Mouse (Mus musculus) limb, embryonic 13.5 days (tissue): ENCODE data around the gene Mtfr1l. TPM values are rescaled to one million over a fixed set of nuclear protein-coding genes. Genes with fewer than 3 reads are reported as not detected.

Experiments
- ATAC-seq: fragments of 200-750 bp; cut with Nextera tagmentation; 2 replicates; pipeline ENCODE4 v1.8.0; 2017; ENCODE audit warnings: low read depth, moderate number of reproducible peaks, moderate TSS enrichment; ENCODE audit not compliant: low FRiP score
- H3K27ac ChIP-seq: fragments of 300-500 bp; sonication (generic); 2 replicates; pipeline ENCODE4 v1.5.1; 2015; ENCODE audit warnings: inconsistent platforms, mild to moderate bottlenecking, moderate library complexity
- H3K27me3 ChIP-seq: fragments of 300-500 bp; sonication (generic); 2 replicates; pipeline ENCODE4 v1.6.1; 2015; ENCODE audit warnings: mild to moderate bottlenecking, inconsistent platforms
- H3K36me3 ChIP-seq: fragments of 300-500 bp; sonication (generic); 2 replicates; pipeline ENCODE4 v1.6.1; 2015; ENCODE audit warnings: inconsistent platforms, mild to moderate bottlenecking, moderate library complexity
- H3K4me1 ChIP-seq: fragments of 300-500 bp; sonication (generic); 2 replicates; pipeline ENCODE4 v1.6.1; 2015; ENCODE audit warnings: inconsistent platforms
- H3K4me2 ChIP-seq: fragments of 300-500 bp; sonication (generic); replicated peaks from 2 replicates; pipeline ENCODE4 v1.6.1; 2015; ENCODE audit warnings: inconsistent platforms, mild to moderate bottlenecking, moderate library complexity
- H3K4me3 ChIP-seq: fragments of 300-500 bp; sonication (generic); 2 replicates; pipeline ENCODE4 v1.5.1; 2015; ENCODE audit warnings: moderate library complexity, mild to moderate bottlenecking, inconsistent platforms
- H3K9ac ChIP-seq: fragments of 300-500 bp; sonication (generic); 2 replicates; pipeline ENCODE4 v1.6.1; 2015; ENCODE audit warnings: mild to moderate bottlenecking, inconsistent platforms
- H3K9me3 ChIP-seq: fragments of 300-500 bp; sonication (generic); 2 replicates; pipeline ENCODE4 v1.6.1; 2016; ENCODE audit warnings: inconsistent platforms
- WGBS: fragments of 180-500 bp; shearing (Covaris S2); methylation state at CpG from one replicate; pipeline ENCODE4 v1.1.7; 2015; 5-methylcytosine and 5-hydroxymethylcytosine counted together
- polyA plus RNA-seq: library from polyadenylated mRNA; unstranded; fragments of >200 nt; fragmentation: Nextera tagmentation; extraction: Ambion mirVana; gene quantifications from 2 replicates; pipeline ENCODE4 v1.2.1, GENCODE M21; 2015

Gene Mtfr1l
- 131 and 132 TPM in 2 replicates for polyA plus RNA-seq

DNA sequence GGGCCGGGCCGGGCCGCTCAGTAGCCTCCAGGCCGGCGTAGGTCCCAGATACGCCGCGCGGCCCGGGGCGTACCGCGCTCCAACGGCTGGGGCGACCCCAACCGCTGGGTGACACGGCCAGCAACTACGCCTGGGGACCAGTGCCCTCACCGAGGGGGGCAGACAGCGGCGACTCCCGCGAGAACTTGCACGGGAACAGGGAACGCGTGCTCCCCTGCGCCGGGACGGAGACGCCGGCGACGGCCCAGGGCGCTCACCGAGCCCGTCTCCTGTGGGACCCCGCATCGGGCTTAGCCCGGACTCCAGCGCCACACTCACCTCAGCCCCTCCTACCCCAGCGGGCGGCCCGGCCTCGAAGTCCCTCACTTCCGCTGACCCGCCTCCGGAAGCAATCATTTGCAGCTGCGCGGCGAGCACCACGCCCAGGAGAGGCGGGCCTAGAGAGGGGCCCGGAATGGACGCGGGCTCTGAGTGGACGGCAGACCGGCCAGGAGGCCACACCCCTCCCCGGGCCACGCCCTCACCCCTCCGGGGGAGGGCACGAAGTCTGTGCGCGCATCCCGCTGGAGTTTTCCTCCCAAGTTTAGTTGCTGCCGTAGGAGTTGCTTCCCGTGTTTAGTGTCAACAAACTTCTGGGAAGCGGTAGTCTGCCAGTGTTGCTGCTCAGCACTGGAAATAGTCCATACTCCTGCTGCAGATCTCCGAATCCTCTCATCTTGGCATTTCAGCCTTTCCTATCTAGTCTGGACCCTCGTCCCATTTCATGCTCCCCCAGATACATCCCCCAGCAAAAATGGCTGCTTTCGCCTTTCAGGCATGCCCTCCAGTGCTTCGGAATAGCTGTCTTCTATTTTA lies at the start of gene Mtfr1l:
Mtfr1l (minus strand) TSS at position 456 of the 855 bp plus-strand sequence.
- WGBS, result under 1% methylated on average over 71 of the region's 71 CpGs
- no peaks in the 10 kb centered on the region for H3K9me3 ChIP-seq
- peak; percentile 99 for ATAC-seq
- peaks cover 40% of the 10 kb centered on the region for H3K36me3 ChIP-seq
- peaks cover 30% of the 10 kb centered on the region for H3K4me1 ChIP-seq
- H3K9ac ChIP-seq, result peak within 1 kb of the TSS; percentile 93
- peak within 1 kb of the TSS; percentile 81 for H3K27ac ChIP-seq
- peak within 1 kb of the TSS; percentile 98 for H3K4me2 ChIP-seq
- no peaks in the 10 kb centered on the region for H3K27me3 ChIP-seq
- peak within 1 kb of the TSS; percentile 96 for H3K4me3 ChIP-seq

DNA sequence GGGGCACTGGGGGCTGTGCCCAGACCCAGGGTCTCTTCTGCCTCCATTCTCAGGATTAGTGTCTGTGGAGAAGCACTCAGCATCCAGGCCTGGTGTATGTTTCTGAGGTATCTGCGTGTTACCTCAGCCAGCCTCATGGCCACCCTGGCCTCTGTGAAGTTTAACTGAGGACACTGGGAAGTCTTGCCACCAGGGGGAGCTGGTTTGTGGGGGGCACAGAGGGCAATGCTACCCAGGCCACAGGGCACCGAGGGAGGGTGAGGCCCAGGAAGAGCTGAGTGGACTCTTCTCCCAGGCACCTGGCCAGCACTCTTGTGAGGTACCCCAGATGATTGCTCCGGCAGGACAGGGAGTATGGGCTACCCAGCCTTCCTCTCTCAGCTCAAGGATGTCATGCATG lies 48.3 kb upstream of the Mtfr1l start:
- no peak for ATAC-seq
- WGBS, result 58% methylated on average over 3 of the region's 3 CpGs
- Histone ChIP-seq H3K9me3 (no peaks in the 10 kb centered on the region), H3K27me3 (0 out of 2 replicates have a peak, but pooled peaks cover 3% of the 10 kb centered on the region), H3K4me1 (peaks cover 26% of the 10 kb centered on the region), H3K9ac (no peak overlapping the region), H3K36me3 (no peaks in the 10 kb centered on the region), H3K4me2 (no peak overlapping the region), H3K4me3 (no peak overlapping the region), H3K27ac (no peak overlapping the region)

DNA sequence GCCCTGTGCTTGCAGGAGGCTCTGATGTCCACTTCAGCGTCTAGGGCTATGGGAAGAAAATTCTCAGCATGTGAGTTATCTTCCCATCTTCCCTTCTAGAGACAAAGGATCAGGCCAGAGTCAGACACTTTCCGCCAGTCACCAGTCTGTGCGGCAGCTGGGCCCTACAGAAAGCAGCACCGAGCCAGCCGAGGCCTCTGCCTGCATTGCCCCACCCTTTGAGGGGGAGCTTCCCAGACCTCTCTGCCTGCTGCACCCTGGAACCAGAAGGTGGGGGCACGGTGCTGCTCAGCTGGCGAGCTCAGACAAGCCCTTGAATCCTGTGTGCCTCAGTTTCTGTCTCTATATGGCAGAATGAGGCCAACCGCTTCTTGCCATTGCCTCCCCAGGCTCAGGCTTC lies 46.2 kb upstream of the Mtfr1l start:
- Histone ChIP-seq H3K4me3 (no peak overlapping the region), H3K9me3 (no peaks in the 10 kb centered on the region), H3K9ac (no peak overlapping the region), H3K36me3 (no peaks in the 10 kb centered on the region), H3K27ac (no peak overlapping the region), H3K4me1 (peaks cover 26% of the 10 kb centered on the region), H3K4me2 (no peak overlapping the region), H3K27me3 (0 out of 2 replicates have a peak, but pooled peaks cover 3% of the 10 kb centered on the region)
- ATAC-seq, result no peak
- 63% methylated on average over 8 of the region's 8 CpGs for WGBS

DNA sequence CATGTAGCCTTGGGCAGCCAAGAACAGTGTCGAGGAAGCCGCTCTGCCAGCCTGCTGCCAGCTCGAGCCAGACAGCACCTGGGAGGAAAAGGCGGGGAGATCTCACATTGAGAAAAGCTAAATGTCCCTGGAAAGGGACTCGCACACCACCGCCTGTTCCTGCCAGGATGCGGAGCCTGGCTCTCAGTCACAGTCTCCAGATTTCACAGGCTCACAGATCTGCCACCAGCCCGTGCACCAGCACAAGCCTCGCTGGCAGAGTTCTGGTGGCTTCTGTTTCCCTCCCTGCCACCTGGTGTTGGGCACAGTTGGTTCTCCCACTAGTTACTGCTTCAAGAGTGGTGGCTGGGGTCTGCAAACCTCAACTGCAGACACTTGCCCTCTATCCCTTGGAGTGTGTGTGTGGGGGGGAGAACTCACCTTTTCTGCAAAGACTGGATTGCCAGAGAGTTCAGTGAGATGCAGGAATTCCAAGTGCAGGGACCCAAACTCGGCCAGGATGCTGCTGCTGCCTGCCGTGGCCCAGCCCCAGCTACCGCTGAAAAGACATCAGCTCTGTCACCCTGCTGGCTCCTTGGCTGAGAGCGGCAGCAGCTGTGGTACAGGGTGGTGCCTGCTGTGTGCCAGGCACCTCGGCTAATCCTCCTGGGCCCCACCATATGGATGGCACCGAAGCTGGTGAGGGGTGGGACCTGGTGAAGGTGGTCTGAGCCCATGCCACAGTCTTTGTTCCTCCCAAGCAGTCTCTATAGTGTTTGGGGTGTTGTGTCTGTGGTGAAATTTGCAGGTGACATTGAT lies 45.4 kb upstream of the Mtfr1l start:
- Histone ChIP-seq H3K9me3 (no peaks in the 10 kb centered on the region), H3K4me1 (peaks cover 26% of the 10 kb centered on the region), H3K4me3 (no peak overlapping the region), H3K9ac (no peak overlapping the region), H3K27me3 (0 out of 2 replicates have a peak, but pooled peaks cover 3% of the 10 kb centered on the region), H3K27ac (no peak overlapping the region), H3K4me2 (no peak overlapping the region), H3K36me3 (no peaks in the 10 kb centered on the region)
- ATAC-seq, result no peak
- WGBS, result 77% methylated on average over 15 of the region's 15 CpGs

DNA sequence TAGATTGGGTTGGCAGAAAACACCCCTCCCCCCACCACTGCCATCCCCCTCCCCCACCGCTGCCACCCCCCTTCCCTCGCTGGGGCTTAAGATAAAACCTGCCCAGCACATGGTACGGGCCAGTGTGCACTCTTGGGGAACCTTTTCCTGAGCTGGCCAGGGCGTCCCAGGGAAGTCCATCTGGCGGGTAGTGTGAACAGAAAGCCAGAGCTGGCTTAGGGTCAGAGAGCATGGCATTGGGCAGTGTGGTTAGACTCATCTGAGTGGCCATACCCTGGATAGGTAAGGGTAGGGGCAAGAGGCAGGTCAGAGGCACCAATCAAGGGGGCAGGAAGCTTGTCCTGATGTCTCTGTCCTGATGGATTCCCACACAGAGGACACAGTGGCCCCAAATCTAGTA lies 44.4 kb upstream of the Mtfr1l start:
- Histone ChIP-seq H3K4me2 (peak overlapping the region; percentile 53), H3K27ac (peak overlapping the region; percentile 15; the same call in 1 of the 2 replicates), H3K4me3 (no peak overlapping the region), H3K9me3 (no peaks in the 10 kb centered on the region), H3K9ac (peak overlapping the region; percentile 43; the same call in 1 of the 2 replicates), H3K4me1 (peaks cover 26% of the 10 kb centered on the region), H3K36me3 (no peaks in the 10 kb centered on the region), H3K27me3 (0 out of 2 replicates have a peak, but pooled peaks cover 3% of the 10 kb centered on the region)
- peak; percentile 20; the same call in 1 of the 2 replicates for ATAC-seq
- whole genome bisulfite sequencing, result 9% methylated on average over 5 of the region's 5 CpGs

DNA sequence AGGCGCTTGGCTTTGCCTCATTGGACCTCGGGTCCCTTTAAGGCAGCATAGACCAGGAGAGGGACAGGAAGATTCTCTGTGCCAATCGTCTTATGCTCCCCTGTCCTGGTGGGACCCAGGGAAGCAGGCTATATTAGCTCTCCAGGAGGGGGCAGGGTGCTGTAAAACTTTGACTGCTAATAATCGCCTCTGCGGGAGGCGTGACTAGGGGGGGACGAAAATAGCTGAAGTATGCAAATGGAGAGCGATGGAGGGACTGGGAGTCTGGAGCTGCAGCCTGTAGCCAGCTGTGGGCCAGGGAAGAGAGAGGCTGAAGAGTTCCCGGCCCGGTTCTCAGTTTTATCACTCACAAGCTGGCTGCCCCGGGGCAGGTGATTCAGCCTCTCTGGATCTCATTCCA lies 44.0 kb upstream of the Mtfr1l start:
- Histone ChIP-seq H3K9me3 (no peaks in the 10 kb centered on the region), H3K4me2 (peak overlapping the region; percentile 53), H3K9ac (peak overlapping the region; percentile 43; the same call in 1 of the 2 replicates), H3K36me3 (no peaks in the 10 kb centered on the region), H3K4me1 (peaks cover 26% of the 10 kb centered on the region), H3K4me3 (peak overlapping the region; percentile 8; the same call in 1 of the 2 replicates), H3K27me3 (0 out of 2 replicates have a peak, but pooled peaks cover 3% of the 10 kb centered on the region), H3K27ac (peak overlapping the region; percentile 15; the same call in 1 of the 2 replicates)
- peak; percentile 48; the same call in 1 of the 2 replicates for ATAC-seq
- 5% methylated on average over 11 of the region's 11 CpGs for WGBS

DNA sequence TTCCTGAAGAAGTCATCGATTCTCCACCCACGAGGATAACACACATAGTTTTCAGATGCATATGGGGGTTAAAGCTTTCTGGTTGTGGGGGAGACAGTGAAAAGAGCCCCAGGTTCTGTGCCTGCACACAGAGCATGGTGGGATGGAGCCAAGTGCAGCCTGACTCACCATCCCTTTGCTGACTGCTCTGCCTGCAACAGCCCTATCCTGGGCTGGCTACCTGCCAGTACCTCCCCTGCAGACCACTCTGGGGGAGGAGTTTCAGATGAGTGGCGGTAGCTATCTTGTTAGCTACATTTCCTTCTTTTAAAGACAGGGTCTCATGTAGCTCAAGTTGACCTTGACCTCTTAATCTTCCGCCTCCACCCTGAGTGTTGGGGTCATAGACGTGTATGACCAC lies 43.2 kb upstream of the Mtfr1l start:
- WGBS, result 54% methylated on average over 5 of the region's 5 CpGs
- ATAC-seq, result no peak
- no peaks in the 10 kb centered on the region for H3K9me3 ChIP-seq
- H3K9ac ChIP-seq, result no peak overlapping the region
- H3K27ac ChIP-seq, result no peak overlapping the region
- H3K4me1 ChIP-seq, result peaks cover 26% of the 10 kb centered on the region
- H3K4me2 ChIP-seq, result peak overlapping the region; percentile 53
- H3K27me3 ChIP-seq, result 0 out of 2 replicates have a peak, but pooled peaks cover 3% of the 10 kb centered on the region
- H3K36me3 ChIP-seq, result no peaks in the 10 kb centered on the region
- no peak overlapping the region for H3K4me3 ChIP-seq

DNA sequence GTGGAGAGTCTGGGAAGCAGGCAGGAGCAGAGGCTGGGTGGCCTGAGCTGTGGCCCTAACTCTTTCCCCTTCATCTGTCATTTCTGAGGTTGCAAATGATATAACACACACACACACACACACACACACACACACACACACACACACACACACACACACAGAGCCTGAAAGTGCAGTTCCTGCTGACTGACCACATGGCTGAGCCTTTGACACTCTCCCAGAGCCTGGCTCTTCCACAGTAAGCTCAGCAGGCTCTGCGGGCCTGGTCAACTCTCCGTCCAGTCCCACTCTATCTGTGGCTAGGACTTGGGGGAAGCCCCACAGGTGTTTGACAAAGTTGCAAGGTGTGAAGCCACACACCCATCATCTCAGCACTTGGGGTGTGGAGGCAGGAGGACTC lies 42.1 kb upstream of the Mtfr1l start:
- 61% methylated on average over 2 of the region's 2 CpGs for WGBS
- H3K4me1 ChIP-seq, result peaks cover 26% of the 10 kb centered on the region
- no peaks in the 10 kb centered on the region for H3K36me3 ChIP-seq
- no peak overlapping the region for H3K4me3 ChIP-seq
- no peak overlapping the region for H3K4me2 ChIP-seq
- ATAC-seq, result no peak
- H3K27ac ChIP-seq, result no peak overlapping the region
- 0 out of 2 replicates have a peak, but pooled peaks cover 3% of the 10 kb centered on the region for H3K27me3 ChIP-seq
- no peaks in the 10 kb centered on the region for H3K9me3 ChIP-seq
- no peak overlapping the region for H3K9ac ChIP-seq

DNA sequence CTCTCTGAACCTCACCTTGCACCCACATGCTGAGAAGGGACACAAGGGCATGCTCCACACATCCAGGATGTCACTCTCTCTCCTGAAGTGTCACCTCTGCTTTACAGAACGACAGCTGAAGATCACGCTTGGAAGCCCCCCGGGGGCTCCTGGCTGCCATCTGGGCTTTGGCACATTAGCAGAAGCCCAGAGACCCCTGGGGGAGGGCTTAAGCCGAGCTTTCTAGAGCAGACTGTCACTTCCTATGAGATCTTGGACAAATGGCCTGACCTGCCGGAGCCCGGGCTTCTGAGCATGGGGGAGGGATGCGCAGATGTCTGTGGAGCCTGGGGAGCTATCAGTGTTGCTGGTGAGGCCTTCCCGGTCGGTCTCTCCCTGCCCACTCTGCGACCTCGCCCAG lies 40.3 kb upstream of the Mtfr1l start:
- no peak overlapping the region for H3K4me3 ChIP-seq
- H3K9ac ChIP-seq, result no peak overlapping the region
- H3K4me2 ChIP-seq, result no peak overlapping the region
- H3K27ac ChIP-seq, result no peak overlapping the region
- no peaks in the 10 kb centered on the region for H3K27me3 ChIP-seq
- H3K9me3 ChIP-seq, result no peaks in the 10 kb centered on the region
- H3K4me1 ChIP-seq, result peaks cover 20% of the 10 kb centered on the region
- no peak for ATAC-seq
- H3K36me3 ChIP-seq, result no peaks in the 10 kb centered on the region
- 34% methylated on average over 11 of the region's 11 CpGs for WGBS

DNA sequence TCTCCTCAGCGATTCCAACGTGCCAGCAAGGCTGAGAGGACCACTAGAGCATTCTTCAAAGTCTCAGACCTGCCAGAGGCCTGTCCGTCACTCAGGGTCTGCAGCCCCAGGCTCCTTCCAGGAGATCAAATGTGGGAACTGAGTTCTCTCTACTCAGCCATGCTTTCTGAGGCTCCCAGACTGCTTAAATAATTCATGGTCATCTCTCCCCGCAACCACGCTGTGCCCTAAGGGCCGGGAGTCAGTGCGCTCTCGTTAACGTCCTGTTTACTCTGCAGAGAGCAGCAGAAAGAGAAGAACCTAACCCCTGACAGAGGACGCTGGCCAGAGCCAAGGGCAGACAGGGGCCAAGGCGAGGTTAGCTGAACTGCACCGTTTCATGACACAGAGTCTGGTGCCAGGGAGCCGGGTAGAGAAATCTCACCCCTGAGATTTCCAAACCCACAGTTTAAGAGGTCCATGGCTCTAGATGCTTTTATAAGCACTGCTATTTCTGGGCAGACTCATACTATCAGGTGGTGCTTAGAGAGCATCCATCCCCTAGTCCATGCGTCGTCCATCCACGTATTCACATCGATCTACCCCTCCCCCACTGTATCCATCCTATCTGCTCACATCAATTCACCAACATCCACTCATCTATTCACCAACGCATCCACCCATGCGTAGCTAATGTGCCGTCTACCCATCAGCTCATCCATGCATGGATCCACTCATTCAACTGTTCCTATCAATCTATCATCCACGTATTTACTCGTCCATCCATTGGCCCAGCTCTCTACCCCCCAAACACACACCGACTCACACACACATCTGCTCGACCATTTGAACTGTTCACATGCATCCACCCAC lies 37.5 kb upstream of the Mtfr1l start:
- no peak overlapping the region for H3K4me3 ChIP-seq
- H3K9me3 ChIP-seq, result no peaks in the 10 kb centered on the region
- H3K27ac ChIP-seq, result no peak overlapping the region
- 78% methylated on average over 24 of the region's 24 CpGs for WGBS
- H3K9ac ChIP-seq, result no peak overlapping the region
- H3K4me2 ChIP-seq, result no peak overlapping the region
- H3K36me3 ChIP-seq, result 0 out of 2 replicates have a peak, but pooled peaks cover 3% of the 10 kb centered on the region
- H3K27me3 ChIP-seq, result peaks cover 12% of the 10 kb centered on the region
- no peak for ATAC-seq
- H3K4me1 ChIP-seq, result peaks cover under 1% of the 10 kb centered on the region; the same call in 1 of the 2 replicates
